Mouse (Mus musculus) thymus, adult 2 months (tissue): Measurements from ENCODE around the gene Rbm17. TPM values are rescaled to one million over a fixed set of nuclear protein-coding genes. Genes with fewer than 3 reads are reported as not detected.

Experiments
- DNase-seq: peaks from one replicate; pipeline ENCODE4 v3.0.0; 2021
- H3K27ac ChIP-seq: fragments of 200-500 bp; 2 replicates; pipeline ENCODE4 v1.5.1; 2012; ENCODE audit warnings: low read length, control low read depth; ENCODE audit not compliant: control insufficient read depth, insufficient read depth
- H3K27me3 ChIP-seq: fragments of 200-500 bp; 2 replicates; pipeline ENCODE4 v1.6.1; 2012; ENCODE audit warnings: mild to moderate bottlenecking, low read length, moderate library complexity, mixed read lengths; ENCODE audit not compliant: control insufficient read depth, insufficient read depth
- H3K36me3 ChIP-seq: fragments of 200-500 bp; 2 replicates; pipeline ENCODE4 v1.6.1; 2012; ENCODE audit warnings: mild to moderate bottlenecking, low read length, moderate library complexity; ENCODE audit not compliant: control insufficient read depth, insufficient read depth
- H3K4me1 ChIP-seq: fragments of 200-500 bp; replicated peaks from 2 replicates; pipeline ENCODE4 v1.6.1; 2012; ENCODE audit warnings: low read length; ENCODE audit not compliant: control insufficient read depth, insufficient read depth
- H3K4me3 ChIP-seq: fragments of 200-500 bp; 2 replicates; pipeline ENCODE4 v1.5.1; 2012; ENCODE audit warnings: mild to moderate bottlenecking, low read length, control low read depth, moderate library complexity; ENCODE audit not compliant: control insufficient read depth, insufficient read depth
- CTCF ChIP-seq: fragments of 200-500 bp; IDR thresholded peaks from 2 replicates; pipeline ENCODE4 v1.5.1; 2012; ENCODE audit warnings: mild to moderate bottlenecking, control low read depth, low read length, moderate library complexity, borderline replicate concordance; ENCODE audit not compliant: control insufficient read depth, poor library complexity, insufficient read depth; ENCODE audit errors: extremely low read depth
- POLR2A ChIP-seq: fragments of 200-500 bp; IDR thresholded peaks from 2 replicates; pipeline ENCODE4 v1.6.1; 2012; ENCODE audit warnings: mild to moderate bottlenecking, low read length, control low read depth, moderate library complexity; ENCODE audit not compliant: control insufficient read depth, poor library complexity, insufficient read depth; ENCODE audit errors: extremely low read depth
- WGBS: fragments of 180-500 bp; shearing (Covaris S2); methylation state at CpG from one replicate; pipeline ENCODE4 v1.1.7; 2018; 5-methylcytosine and 5-hydroxymethylcytosine counted together
- polyA plus RNA-seq: library from polyadenylated mRNA; depleted of rRNA; stranded (reverse); fragments of >200 nt; gene quantifications from 2 replicates; pipeline ENCODE4 v1.2.3, GENCODE M21; 2012

Rbm17 gene
- polyA plus RNA-seq, 1 experiment: 84.8 TPM

DNA sequence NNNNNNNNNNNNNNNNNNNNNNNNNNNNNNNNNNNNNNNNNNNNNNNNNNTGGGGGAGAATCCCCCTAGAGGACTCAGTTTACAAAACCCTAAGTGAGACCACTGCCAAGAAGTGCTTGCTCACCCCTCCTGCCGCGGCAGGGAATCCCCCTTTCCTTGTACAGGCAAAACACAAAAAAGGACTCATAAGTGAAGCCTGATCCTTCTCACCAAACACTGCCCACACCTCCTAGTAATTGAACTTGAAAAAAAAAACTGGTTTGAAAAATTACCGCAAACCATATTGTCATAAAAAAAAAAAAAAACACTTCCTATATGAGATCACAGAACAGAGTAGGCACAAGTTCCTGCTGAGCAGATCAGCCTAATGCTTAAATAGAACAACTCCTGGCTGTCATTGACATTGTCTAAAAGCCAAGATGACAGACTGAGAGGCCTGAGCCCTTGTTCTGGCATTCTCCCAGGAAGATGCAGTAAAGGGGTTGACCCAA lies 38.5 kb upstream of the Rbm17 start, which contains the start of gene Il2ra:
Gene Il2ra, plus strand, starts transcription at position 357 of the 491 bp plus-strand sequence.
- Histone ChIP-seq H3K4me1 (peaks cover 16% of the 10 kb centered on the region), H3K36me3 (no peaks in the 10 kb centered on the region), H3K27ac (peak within 1 kb of the TSS; percentile 70), H3K4me3 (peak within 1 kb of the TSS; percentile 22; the same call in 1 of the 2 replicates), H3K27me3 (no peaks in the 10 kb centered on the region)
- no peak for DNase-seq
- 4% methylated on average over 3 of the region's 3 CpGs for WGBS
- TF ChIP-seq POLR2A: no peak
- no peak for TF ChIP-seq CTCF

DNA sequence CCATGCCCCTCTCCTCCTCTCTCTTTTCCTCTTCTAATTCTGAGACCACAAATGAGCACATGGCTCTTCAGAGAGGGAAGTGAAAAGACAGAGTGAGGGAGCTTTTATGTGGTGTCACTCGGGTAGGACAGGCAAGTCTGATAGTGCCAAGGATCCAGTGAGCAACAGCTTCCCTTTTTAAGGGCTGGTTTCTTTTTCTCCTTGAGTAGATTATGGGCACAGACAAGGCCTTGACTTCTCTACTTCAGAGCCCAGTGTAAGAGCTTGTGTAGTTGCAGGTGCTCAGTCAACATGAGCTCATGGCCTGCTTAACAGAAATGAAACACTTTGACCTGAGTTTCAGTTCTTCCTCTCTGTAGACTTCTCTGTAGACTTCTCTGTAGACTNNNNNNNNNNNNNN lies 33.2 kb upstream of the Rbm17 start:
- H3K27me3 ChIP-seq: no peaks in the 10 kb centered on the region
- H3K4me1 ChIP-seq: peaks cover 23% of the 10 kb centered on the region
- 0% methylated on average over 1 of the region's 1 CpGs for WGBS
- TF ChIP-seq CTCF (no peak), POLR2A (no peak)
- H3K27ac ChIP-seq: peak overlapping the region; percentile 95
- no peak overlapping the region for H3K4me3 ChIP-seq
- peak; percentile 47 for DNase-seq
- H3K36me3 ChIP-seq: no peaks in the 10 kb centered on the region

DNA sequence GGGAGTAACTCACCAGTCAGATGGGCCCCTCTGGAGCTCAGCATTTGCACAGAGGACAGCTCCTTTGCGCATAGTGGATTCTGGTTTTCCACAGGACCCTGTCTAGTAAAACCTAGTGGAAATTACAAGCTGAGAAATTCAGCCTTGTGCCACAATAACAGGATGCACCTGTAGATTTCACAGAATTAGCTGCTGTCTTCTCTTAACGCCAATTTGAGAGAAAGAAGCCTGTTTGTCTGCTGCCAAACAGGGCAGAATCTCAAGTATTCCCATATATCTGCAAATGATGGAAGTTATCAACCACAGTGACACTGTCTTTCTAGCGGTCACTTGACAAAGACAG lies 32.2 kb upstream of the Rbm17 start:
- TF ChIP-seq CTCF: no peak
- TF ChIP-seq POLR2A: no peak
- H3K27me3 ChIP-seq: no peaks in the 10 kb centered on the region
- WGBS: 9% methylated on average over 3 of the region's 3 CpGs
- peaks cover 23% of the 10 kb centered on the region for H3K4me1 ChIP-seq
- H3K27ac ChIP-seq: peak overlapping the region; percentile 95
- H3K36me3 ChIP-seq: no peaks in the 10 kb centered on the region
- peak; percentile 37 for DNase-seq
- no peak overlapping the region for H3K4me3 ChIP-seq

DNA sequence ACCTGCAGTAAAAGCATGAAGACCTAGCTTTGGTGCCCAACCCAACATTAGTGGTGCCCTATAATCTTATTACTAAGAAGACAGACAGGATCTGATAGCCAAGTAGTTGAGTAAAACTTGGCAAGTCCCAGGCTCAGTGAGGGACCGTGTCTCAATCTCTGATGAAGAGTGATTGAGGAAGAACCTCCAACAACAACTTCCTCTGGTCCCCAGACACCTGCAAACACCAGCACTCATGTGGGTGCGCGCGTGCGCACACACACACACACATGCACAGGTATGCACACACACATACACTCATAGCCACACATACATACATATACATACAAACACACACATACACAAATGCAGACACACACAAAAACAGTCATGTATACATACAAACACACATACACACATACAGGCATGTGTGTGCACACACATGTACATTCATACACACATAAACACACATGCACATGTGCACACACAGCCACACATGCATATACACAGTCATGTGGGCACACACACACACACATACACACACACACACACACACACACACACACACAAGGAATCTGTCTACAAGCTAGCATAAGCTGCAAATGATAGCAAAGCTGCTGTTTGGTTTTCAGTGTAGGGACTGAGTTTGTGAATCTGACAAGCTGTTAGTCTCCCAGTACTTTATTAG lies 31.7 kb upstream of the Rbm17 start:
- WGBS: 7% methylated on average over 5 of the region's 5 CpGs
- peak; percentile 52 for DNase-seq
- no peaks in the 10 kb centered on the region for H3K36me3 ChIP-seq

DNA sequence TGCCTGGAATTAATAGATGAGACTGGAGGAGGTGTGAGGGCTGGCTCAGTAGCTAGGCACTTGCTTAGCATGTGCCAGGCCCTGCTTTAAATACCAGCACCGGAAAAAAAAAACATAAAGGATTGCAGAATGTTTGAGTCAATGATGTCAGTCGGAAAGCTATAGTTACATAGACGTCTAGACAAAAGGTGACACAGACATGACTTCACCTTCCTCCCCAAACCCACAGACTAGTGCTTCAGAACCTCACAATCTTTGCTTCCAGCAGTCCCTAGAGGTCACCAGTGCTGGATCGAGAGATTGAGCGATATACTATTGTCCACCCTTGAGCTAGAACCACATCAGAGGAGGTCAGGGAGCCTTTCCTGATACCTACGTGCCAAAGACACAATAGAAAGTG lies 31.1 kb upstream of the Rbm17 start:
- DNase-seq: peak; percentile 29
- WGBS: 47% methylated on average over 6 of the region's 6 CpGs
- no peak overlapping the region for H3K4me3 ChIP-seq
- peak overlapping the region; percentile 95 for H3K27ac ChIP-seq
- TF ChIP-seq POLR2A (no peak), CTCF (no peak)
- H3K27me3 ChIP-seq: no peaks in the 10 kb centered on the region
- no peaks in the 10 kb centered on the region for H3K36me3 ChIP-seq
- H3K4me1 ChIP-seq: peaks cover 23% of the 10 kb centered on the region

More for the DNA sequence above, 31.7 kb upstream of the Rbm17 start:
- Histone ChIP-seq H3K27me3 (no peaks in the 10 kb centered on the region), H3K4me1 (peaks cover 23% of the 10 kb centered on the region), H3K4me3 (no peak overlapping the region), H3K27ac (peak overlapping the region; percentile 95)
- no peak for TF ChIP-seq CTCF
- no peak for TF ChIP-seq POLR2A

DNA sequence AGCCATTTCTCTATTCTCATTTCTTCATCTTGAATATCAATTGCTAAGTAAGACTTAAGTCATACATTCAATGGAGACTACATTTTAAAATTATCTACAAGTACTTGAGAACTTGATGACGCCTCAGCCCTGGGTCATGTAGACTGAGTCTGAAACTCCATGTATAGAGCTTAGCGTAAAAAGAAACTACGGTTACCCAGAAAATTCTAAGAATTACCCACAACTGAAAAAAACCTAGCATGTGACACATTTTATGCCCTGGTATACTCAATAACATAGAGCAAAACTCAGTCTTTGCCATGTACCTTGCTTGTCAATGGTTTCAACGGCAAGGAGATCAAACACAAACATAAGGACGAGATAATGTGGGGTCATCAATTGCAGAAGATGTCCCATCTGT lies 21.9 kb upstream of the Rbm17 start, which contains the start of gene Gm17490:
Gene Gm17490, minus strand, starts transcription at position 375 of the 400 bp plus-strand sequence.
- H3K36me3 ChIP-seq: no peaks in the 10 kb centered on the region
- no peaks in the 10 kb centered on the region for H3K27me3 ChIP-seq
- WGBS: 71% methylated on average over 5 of the region's 5 CpGs
- no peak within 1 kb of the TSS for H3K4me3 ChIP-seq
- peaks cover 12% of the 10 kb centered on the region for H3K4me1 ChIP-seq
- TF ChIP-seq CTCF: no peak
- DNase-seq: no peak
- H3K27ac ChIP-seq: no peak within 1 kb of the TSS
